Mouse (Mus musculus): ENCODE measurements at regions not wholly inside any gene's neighbourhood (a gene's known extent, or its start where the extent isn't known, plus 50 kb on each side); places are given as distances from the start of the nearest gene placed in this dataset.
"Not testable (repeated sequence)": the region's sequence is repeated elsewhere in the genome, so short reads cannot be mapped to it uniquely, and the experiment has no call there.

DNA sequence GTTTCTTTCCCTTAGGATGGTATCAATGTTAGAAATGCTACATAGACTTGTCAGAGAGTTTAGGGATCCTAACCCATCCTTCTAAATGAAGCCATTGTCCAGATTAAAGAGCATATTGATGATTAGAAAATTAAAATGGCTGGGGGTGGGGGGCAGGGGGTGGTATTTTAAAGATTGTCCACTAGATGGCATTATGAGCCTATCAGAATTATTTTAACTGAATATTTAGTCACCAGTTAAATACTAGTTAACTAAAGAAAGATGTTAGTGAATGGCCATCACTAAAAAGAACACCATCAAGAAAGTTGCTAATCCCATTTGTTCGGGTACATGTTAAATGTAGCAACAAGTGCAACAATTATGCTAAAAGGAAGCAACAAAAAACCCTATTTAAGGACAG is 1909.6 kb upstream of the 5930422O12Rik start:
- peak; percentile 3 for DNase-seq (ENCODE audit: low read depth)

DNA sequence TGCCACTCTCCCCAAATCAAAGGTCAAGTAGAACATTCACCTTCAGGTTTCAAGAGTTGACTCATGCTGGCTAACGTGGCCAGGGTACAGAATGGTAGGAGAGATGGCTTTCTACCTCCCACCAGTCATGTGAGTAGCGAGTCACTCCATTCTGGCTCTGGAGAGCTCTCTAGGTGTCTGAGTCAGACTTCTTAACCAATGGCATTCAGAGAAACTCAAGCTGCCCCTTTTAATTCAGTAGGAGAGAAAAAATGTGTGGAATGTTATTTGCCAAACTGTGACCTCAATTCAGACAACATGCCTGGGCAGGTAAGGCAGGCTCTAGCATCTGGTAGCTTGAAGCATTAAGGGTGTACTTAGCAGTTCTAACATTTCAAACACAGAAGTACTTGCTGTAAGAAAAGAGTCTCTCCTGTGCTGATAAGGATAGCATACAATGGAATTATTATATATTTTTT is 1907.5 kb upstream of the 5930422O12Rik start:
- peak; percentile 0 for DNase-seq (ENCODE audit: low read depth)

DNA sequence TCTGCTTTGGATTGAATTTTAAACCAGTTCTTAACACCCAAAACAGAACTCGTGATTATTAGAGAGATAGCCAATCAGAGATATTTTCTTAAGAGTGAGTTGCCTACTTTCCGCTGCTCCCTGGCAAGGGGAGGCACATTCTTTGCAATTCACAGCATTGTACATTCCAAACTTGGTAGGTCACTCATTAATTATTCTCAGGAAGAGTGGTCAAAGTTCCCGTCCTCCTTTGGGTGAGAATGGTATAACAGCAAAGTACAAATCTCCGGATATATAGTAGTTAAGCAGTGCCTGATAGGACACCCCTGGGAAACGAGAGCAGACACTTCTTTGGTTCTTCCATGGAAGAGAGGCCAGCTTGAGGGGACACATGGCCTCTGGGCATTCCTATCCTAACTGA is 1903.4 kb upstream of the 5930422O12Rik start:
- DNase-seq (ENCODE audit: low read depth), result no peak

DNA sequence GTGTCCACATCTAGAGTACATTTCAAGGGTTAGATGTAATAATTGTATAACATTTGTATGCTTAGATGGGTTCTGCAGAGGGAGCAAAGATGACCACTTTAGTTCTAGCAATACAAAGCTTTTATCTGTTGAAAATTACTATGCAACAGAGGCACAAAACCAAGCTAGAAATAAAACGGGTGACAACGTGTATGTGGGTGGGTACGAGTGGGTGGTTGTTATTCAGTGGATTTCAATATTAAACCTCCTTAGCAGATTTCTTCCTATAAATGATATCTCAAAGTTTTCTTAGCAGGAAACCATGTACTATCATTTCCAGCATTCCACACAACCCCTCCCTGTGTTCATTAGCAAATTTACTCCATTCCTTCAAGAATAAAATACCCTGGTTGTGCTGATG is 1889.3 kb upstream of the 5930422O12Rik start:
- no peak for DNase-seq (ENCODE audit: low read depth)

DNA sequence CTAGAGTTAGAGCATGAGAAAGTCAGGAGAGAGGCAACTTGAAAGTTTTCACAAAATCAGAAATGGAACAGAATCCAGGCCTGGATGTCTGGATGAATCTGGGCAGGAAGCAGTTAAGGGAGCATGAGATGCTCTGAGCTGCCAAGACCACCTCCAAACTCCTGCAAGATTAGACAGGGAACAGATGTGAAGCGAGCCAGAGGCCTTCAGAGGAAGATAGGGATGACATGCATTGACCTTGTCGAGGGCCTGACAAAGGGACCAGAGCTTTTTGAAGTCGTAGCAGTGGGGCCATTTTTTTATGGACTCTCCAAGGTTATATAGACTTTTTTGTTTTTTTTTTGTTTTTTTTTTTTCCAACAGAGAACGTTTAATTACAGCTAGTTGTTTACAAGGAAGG is 1886.9 kb upstream of the 5930422O12Rik start:
- DNase-seq (ENCODE audit: low read depth), result no peak

DNA sequence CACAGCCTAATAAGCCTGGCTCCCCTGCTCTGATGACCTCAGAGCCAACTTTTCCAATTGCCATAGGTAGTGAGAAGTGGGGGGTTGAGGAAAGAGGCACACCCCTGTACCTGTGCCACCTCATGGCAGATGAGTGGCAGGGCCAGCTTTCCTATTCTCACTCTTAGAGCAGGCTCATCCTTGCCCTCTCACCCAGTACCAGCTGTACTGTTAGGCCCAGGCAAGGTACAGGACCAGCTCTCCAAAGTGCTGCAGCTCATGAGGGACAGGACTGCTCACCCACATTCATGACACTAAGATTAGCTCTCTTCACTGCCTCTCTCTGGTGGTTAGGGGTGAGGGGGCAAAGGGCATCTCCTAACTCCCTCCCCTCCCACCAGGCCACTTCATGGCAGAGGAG is 1854.4 kb upstream of the 5930422O12Rik start:
- DNase-seq (ENCODE audit: low read depth), result no peak

DNA sequence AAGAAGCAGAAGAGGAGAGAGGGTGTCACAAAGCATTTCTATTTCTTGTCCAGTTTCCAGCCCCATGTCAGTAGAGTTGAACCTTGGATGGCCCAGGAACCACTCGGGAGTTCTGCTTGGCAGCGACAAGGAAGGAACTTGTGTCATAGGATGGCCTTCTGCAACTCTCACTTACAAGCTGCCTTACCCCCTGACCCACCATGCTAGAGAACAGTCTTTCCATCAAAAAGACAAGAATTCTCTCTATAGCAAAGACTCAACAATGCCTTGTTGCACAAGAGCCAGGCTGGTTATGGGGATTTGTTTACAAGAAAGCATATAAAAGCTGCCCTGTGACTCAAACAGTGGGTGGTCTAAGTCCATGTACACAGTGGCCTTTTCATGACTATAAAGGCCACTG is 1852.4 kb upstream of the 5930422O12Rik start:
- no peak for DNase-seq (ENCODE audit: low read depth)

DNA sequence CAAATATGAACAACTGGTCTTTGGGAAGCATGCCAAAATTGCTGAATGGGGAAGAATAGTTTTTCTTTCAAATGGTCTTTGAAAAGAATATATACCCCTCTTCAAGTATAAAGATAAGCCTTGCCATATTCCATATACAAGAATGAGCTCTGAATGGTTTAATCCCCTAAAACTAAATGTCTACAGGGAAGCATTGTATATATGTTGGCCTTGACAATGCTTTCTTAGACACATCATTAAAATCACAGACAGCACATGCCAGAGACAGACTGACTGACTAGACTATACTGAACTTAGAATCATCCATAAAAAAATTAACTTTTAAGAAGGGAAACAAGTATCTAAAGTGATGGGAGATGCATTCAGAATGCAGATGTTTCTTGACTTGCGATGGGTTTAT is 1843.8 kb upstream of the 5930422O12Rik start:
- DNase-seq (ENCODE audit: low read depth), result no peak

DNA sequence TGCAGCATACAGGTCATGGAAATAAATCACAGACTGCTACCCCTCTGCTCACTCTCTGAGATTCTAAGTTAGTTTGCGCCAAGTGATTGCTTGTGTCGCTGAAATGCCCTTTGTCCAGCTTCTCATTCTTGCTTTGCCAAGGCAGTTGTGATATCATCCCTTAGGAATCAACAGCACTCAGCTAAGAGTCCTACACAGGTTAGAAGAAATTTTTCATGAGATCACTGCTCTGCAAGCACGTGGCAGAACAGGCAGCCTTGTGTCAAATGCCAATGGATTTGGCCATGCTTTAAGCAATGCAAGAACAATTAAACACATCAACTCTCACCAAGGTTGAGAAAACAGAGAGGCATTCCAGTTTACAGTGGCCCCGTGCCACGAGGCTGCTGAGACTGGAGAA is 1829.0 kb upstream of the 5930422O12Rik start:
- DNase-seq (ENCODE audit: low read depth), result no peak

DNA sequence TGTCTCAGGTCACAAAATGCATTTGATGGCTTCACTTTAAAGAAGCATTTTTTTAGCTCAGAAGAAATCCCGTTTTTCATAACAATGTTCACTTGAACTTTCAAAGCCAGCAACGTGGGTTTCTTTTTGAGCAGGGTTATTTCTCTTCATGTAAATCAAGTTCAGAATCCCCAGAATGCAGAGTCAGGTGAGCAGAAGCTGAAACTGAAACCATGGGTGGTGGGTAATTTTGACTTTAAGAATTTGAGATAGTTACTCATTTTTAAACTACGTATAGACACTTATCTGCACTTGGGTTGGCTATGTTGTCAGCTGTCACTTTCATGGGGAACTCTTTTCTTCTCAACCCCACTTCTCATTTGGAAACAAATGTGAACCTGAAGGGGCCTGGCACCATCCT is 1827.5 kb upstream of the 5930422O12Rik start:
- no peak for DNase-seq (ENCODE audit: low read depth)

DNA sequence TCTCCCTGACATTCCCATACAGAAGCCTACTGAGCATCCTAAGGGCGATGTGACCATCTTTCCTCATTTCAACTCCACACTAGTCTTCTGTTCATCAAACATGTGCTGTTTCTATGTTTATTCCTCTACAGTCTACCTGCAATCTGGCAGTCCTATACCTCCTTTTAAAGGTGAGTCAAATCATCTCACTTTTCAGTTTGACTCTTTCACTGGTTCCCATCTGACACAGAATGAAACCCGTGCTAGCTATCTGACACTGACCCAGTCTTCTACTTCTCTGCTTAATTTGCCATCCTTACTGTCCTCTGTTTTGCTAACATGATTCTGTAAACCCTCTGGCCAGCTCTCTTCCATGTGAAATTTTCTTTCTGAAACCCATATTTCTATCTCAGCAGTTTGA is 1812.0 kb upstream of the 5930422O12Rik start:
- DNase-seq (ENCODE audit: low read depth), result no peak

DNA sequence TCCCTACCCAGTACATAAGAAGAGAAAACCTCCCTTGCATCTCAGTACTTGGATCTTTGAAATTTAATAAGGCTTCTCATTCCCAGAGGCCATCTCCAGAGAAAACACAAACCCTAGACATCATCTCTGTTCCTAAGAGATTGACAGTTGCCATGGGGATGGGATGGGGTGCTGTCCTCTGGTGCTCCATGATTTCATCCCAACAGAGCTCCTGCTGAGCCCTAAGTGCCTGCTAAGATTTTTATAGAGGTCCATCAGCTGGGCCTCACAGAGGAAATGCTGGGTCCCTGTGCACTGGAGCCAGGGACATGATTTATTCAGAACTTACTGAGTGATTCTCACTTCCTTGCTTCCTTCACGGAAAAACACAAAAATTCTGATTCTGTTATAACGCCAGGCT is 1800.8 kb upstream of the 5930422O12Rik start:
- DNase-seq (ENCODE audit: low read depth), result no peak

DNA sequence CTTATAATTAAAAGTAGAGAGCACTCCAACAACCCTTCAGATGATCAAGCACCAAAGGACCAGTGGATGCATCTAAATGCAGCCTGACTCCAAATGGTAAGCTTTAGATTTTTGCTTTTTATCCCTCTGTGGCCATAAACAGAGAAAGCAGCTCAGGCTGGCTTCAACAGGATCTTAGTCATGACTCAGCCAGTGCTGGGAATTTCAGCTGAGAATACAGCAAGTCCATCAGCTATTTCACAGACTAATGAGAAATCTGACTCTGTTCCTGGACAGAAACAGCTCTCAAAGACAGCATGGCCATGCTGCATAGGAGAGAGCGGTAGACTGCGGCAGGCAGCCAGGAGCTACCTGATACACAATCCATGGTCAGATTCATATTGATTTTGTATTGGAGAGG is 1800.4 kb upstream of the 5930422O12Rik start:
- no peak for DNase-seq (ENCODE audit: low read depth)

DNA sequence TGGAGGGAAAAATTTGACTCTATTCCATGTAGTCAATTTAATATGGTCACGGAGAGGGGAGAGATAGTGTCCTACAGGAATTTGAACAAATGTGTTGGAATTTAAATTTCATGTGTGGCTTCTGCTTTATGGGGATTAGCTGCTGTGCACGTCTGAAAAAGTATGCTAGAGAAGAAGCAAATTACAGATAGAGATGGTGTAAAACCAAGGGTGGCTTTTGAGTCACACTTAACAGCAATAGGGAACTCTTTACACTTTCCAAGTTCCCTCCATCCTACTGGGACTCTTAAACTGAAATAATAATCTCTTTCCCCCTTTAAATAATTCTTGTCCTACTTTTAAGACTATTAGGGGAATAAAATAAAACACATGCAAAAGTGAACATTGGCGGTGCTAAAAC is 1790.1 kb upstream of the 5930422O12Rik start:
- no peak for DNase-seq (ENCODE audit: low read depth)

DNA sequence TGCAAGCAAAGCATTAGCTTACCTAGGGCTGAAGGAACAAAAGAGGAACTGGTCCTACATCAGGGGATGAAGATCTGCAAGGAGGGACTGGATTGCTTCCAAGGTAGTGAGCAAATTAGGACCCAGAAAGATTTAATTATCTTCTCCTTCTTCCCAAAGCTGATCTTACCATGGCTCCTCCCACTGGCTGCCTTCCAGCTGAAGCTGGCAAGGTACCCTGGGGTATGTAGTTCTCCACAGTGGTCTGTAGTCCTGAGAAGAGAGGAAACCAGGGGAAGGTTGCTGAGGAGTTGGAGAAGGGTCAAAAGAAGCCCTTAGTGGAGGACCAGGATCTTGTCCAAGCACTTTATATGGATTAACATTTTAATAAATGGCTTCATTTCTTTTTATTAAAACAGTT is 1764.8 kb upstream of the 5930422O12Rik start:
- DNase-seq (ENCODE audit: low read depth), result no peak

DNA sequence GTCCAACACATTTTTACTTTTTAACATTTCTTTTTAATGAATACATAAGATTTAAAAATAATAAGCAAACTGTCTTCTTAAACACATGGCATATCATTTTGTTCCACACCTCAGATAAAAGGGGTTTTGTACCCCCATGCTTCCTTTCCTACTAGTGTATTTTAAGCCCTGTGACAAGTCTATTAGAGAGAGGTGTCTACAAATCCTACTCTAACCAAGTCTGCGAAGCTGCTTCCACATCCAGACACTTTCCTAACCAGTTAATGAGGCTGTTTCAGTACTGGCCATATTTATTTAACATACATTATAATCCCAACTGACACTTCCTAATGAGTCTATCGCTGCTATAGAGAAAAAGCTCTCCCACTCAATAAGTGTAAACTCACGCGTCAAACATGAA is 1763.0 kb upstream of the 5930422O12Rik start:
- DNase-seq (ENCODE audit: low read depth), result no peak

DNA sequence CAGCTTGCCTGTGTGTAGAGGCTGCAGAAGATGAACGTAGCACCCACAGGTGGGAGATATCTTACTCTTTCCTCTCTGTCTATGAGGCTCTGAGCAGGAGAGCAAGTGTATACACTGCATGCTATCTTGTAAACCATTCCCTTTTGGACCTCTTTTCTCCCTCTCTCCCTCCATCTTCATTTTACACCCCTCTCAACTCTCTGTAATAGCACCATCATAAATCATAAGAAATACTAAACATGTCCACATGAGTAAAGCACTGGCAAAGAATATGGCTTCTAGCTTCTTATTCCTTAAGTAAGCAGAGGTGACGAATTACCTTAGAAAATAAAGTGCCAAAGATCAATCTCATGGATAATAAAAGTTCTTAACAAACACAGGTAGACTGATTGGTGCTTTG is 1724.3 kb upstream of the 5930422O12Rik start:
- DNase-seq (ENCODE audit: low read depth), result no peak

DNA sequence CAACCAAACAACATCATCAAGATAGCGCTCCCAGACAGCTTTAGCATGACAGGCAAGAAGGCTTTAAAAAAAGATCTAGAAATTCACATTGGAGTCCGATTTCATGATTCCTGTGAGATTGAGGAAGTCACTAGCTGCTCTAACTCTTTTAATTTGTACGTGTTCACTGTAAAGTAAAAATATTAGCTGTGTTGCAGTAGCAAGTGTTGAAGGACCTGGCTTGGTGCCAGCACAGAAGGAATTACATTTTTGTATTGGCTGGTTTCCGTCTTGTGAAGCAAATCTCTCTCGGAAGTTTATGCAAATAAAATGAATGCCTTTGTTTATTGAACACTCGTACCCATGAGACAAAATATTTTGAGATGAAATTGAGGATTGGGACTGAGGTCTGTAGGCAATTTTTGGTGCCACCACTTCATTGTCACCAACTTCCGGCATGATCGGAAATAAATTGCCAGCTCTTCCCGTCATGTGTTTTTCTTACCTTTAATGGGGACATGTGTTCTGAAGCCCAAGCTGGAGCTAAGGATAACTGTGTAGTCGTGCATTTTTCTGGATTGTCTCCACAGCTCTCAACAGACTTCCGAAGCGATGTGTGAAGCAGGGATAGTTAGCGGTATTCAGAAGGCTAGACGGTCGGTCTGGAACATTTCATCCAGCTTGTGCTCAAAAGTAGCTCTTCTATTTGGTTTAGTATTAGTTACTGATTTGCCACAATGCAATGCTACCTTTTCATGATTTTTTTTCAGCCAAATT is 1715.0 kb upstream of the 5930422O12Rik start:
- DNase-seq (ENCODE audit: low read depth), result no peak

DNA sequence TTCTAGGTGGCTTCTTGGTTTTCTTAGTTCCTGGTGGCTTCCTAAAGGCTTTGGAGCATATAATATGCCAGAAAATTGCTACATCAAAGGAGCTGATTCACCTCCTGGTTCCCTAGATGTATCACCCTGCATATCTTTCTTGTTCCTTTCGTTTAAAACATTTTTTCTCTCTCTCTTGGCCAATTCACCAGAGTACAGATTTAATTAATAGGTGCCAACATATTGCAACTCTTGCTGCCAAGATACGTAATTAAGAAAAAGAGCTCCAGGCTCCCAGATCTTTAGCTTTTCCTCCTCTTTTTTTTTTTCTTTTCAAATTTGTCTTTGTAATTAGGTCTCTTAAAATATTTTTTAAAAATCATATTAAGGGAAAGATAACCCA is 1714.4 kb upstream of the 5930422O12Rik start:
- DNase-seq (ENCODE audit: low read depth), result no peak

DNA sequence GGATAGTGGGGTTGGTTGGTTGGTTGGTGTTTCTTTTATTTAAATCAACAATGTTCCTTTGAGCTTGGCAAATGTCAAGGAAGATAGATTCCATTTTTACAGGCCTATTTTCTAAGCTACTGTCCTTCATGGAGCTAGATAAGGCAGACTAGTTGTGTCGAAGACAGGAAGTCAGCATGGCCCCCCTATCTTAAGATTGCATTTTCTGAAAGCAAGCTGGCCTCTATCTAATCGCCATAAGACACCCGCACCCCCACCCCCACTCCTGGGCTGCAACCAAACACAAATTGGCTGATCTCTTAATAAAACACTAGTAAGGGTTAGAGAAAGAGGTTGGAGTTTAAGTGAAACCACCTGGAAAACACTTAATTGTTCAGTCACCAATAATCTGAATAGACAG is 1708.5 kb upstream of the 5930422O12Rik start:
- no peak for DNase-seq (ENCODE audit: low read depth)

DNA sequence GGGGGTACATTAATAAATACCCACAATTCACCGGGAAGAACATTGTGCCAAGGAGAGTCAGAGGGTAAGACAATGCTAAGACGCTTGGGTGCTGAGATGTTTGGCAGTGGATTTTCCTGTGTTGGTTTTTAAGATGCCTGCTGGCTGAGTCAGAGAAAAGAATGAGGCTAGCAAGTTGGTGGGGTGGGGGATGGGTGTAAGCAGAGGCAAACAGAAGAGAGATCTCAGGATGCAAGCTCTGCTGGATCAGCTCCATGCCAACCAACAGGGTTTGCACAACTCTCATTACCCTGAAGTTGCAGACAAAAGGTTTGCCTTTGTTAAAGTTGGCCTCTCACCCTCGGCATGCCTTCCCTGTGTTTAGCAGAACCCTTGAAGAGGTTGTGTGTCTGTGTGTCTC is 1707.9 kb upstream of the 5930422O12Rik start:
- DNase-seq (ENCODE audit: low read depth), result no peak

DNA sequence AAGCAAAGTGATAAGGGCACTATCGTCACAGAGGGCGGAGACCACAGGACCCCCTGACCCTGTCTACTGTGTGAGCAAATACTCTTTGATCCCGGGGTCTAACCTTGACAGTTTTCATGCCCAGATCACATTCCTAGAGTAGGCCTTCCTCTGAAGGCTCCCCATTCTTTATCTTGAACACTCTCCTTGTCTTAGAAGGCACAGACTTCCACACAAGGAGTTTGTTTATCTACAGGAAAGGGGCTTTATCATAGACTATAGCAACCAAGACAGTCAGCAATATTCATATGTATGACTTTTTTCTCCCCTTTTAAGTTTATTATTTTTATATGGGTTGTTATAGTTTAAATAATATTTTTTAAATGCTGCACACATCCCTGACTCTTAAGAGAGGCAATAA is 1703.1 kb upstream of the 5930422O12Rik start:
- DNase-seq (ENCODE audit: low read depth), result no peak

DNA sequence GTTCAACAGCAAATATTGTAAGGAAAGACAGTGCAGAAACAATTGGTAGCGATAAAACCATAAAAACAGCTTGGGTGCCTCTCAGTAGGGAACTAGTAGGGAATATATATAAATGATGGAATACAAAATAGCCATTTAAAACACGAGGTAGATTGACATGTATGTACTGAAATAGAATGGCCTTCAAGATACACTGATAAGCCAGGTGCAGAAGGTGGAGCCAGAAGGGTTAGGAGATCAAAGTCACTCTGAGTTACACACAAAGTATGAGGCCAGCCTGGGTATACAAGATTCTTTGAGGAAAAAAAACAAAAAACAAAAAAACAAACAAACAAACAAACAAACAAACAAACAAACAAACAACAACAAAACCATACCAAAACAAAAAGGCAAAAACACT is 1692.9 kb upstream of the 5930422O12Rik start:
- no peak for DNase-seq (ENCODE audit: low read depth)

DNA sequence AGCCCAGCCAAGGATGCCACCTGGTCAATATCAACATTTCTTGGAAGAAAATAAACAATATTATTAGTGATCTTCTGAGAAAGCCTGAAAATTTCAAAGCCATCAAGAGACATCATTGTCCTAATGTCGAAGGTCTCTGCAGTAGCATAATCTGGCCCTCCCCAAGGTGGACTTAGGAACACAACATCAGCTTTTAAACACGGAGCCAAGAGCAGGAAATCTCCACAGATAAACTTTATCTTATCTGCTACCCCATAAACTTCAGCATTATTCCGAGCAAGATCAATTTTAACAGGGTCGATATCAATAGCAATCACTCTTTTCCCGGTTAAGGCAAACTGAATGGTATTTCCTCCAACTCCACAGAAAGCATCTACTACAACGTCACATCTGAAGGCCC is 1691.2 kb upstream of the 5930422O12Rik start:
- DNase-seq (ENCODE audit: low read depth), result not testable (repeated sequence)
